Comparison of ENCODE assay signal across 8 mouse cellular contexts in genomic region chr13:34724831-34725592, GRCm38 (mm10). TPM values are rescaled to one million over a fixed set of nuclear protein-coding genes. Genes with fewer than 3 reads are reported as not detected.
DNase-seq lines count a peak whose midpoint lies in the region; ATAC-seq and TF ChIP-seq lines count a peak whose summit lies in the region.
"Had no signal": no experiment of that assay in that cellular context is flagged by ENCODE, and none has a peak within 500 bp of the region (broad histone marks: within the 10 kb centered on the region; RNA-seq: fewer than 3 reads in every experiment).

No protein-coding gene starts in this region.

- TF ChIP-seq POLR2A in lung, adult 2 months (IDR thresholded peaks at IDR 0.05; ENCODE audit: borderline replicate concordance, extremely low read depth, low read depth, low read length), result no peak

- H3K4me3 ChIP-seq in lung, embryonic 15.5 days, result no peak overlapping the region
- no peak overlapping the region for H3K4me3 ChIP-seq in lung, adult 2 months (replicated peaks; ENCODE audit: extremely low read depth, low read depth, low read length)
- no peak overlapping the region for H3K4me3 ChIP-seq in heart, embryonic 13.5 days
- no peak overlapping the region for H3K4me3 ChIP-seq in stomach, embryonic 16.5 days (replicated peaks; ENCODE audit: low read length)
- H3K4me3 ChIP-seq: forebrain, embryonic 13.5 days had no signal

- H3K4me2 ChIP-seq in lung, embryonic 15.5 days, result peak overlapping the region; percentile 57; the same call in 1 of the 2 replicates
- peak overlapping the region; percentile 64; the same call in 1 of the 2 replicates for H3K4me2 ChIP-seq in heart, embryonic 13.5 days
- H3K4me2 ChIP-seq in stomach, embryonic 16.5 days (ENCODE audit: low read depth, low read length), result no peak overlapping the region
- H3K4me2 ChIP-seq: forebrain, embryonic 13.5 days had no signal

- peak overlapping the region; percentile 87 for H3K27ac ChIP-seq in lung, embryonic 15.5 days
- peak overlapping the region; percentile 85 for H3K27ac ChIP-seq in heart, embryonic 13.5 days (replicated peaks)
- H3K27ac ChIP-seq in stomach, embryonic 16.5 days (ENCODE audit: low read length), result no peak overlapping the region
- H3K27ac ChIP-seq: forebrain, embryonic 13.5 days had no signal

- H3K4me1 ChIP-seq in lung, embryonic 15.5 days, result peaks cover 27% of the 10 kb centered on the region
- peaks cover 9% of the 10 kb centered on the region; the same call in 1 of the 2 replicates for H3K4me1 ChIP-seq in lung, adult 2 months (ENCODE audit: control insufficient read depth, insufficient read depth, low read length)
- peaks cover 29% of the 10 kb centered on the region for H3K4me1 ChIP-seq in heart, embryonic 13.5 days
- H3K4me1 ChIP-seq in stomach, embryonic 16.5 days (ENCODE audit: control insufficient read depth, insufficient read depth, low read length), result peaks cover 19% of the 10 kb centered on the region

- 44% methylated on average over 8 of the region's 8 CpGs for WGBS in lung, embryonic 15.5 days
- WGBS in lung, adult 2 months, result 39% methylated on average over 8 of the region's 8 CpGs
- 56% methylated on average over 8 of the region's 8 CpGs for WGBS in heart, embryonic 13.5 days
- WGBS in stomach, embryonic 16.5 days, result 54% methylated on average over 8 of the region's 8 CpGs

- H3K9ac ChIP-seq in lung, embryonic 15.5 days, result no peak overlapping the region
- no peak overlapping the region for H3K9ac ChIP-seq in heart, embryonic 13.5 days
- H3K9ac ChIP-seq in stomach, embryonic 16.5 days (ENCODE audit: low read length), result no peak overlapping the region
- H3K9ac ChIP-seq: forebrain, embryonic 13.5 days had no signal

- no peak for DNase-seq in lung, adult 2 months
- DNase-seq in kidney, postnatal 4 days, result peak; percentile 45 to 66
- no peak for DNase-seq in spleen, postnatal 36 days (ENCODE audit: low spot score in 2 of 2)
- no peak for DNase-seq in testis, postnatal 10 days (ENCODE audit: low spot score)

- peak; percentile 63; the same call in 1 of the 2 replicates for ATAC-seq in lung, embryonic 15.5 days (ENCODE audit: borderline replicate concordance, extremely low read depth, low FRiP score, low TSS enrichment)
- no peak for ATAC-seq in heart, embryonic 13.5 days (ENCODE audit: extremely low read depth, insufficient number of reproducible peaks, low FRiP score, low TSS enrichment)
- ATAC-seq in stomach, embryonic 16.5 days (ENCODE audit: insufficient read depth, low FRiP score), result peak; percentile 42; the same call in 1 of the 2 replicates
- ATAC-seq: forebrain, embryonic 13.5 days had no signal

- H3K27me3 ChIP-seq in lung, embryonic 15.5 days, result no peaks in the 10 kb centered on the region; the same call in 1 of the 2 replicates
- H3K27me3 ChIP-seq in heart, embryonic 13.5 days (replicated peaks), result no peaks in the 10 kb centered on the region
- no peaks in the 10 kb centered on the region for H3K27me3 ChIP-seq in stomach, embryonic 16.5 days (ENCODE audit: control insufficient read depth, insufficient read depth, low read length)
- H3K27me3 ChIP-seq: forebrain, embryonic 13.5 days had no signal

- no peak for TF ChIP-seq CTCF in lung, adult 2 months (IDR thresholded peaks at IDR 0.05; ENCODE audit: insufficient read depth, low read length)

- H3K9me3 ChIP-seq in lung, embryonic 15.5 days, result no peaks in the 10 kb centered on the region
- H3K9me3 ChIP-seq in heart, embryonic 13.5 days, result no peaks in the 10 kb centered on the region
- H3K9me3 ChIP-seq in stomach, embryonic 16.5 days (replicated peaks; ENCODE audit: control insufficient read depth, low read length), result no peaks in the 10 kb centered on the region
- H3K9me3 ChIP-seq: forebrain, embryonic 13.5 days had no signal

- H3K36me3 ChIP-seq in lung, embryonic 15.5 days, result no peaks in the 10 kb centered on the region
- no peaks in the 10 kb centered on the region for H3K36me3 ChIP-seq in heart, embryonic 13.5 days
- H3K36me3 ChIP-seq in stomach, embryonic 16.5 days (ENCODE audit: control insufficient read depth, insufficient read depth, low read length), result no peaks in the 10 kb centered on the region

RNA-seq across cellular contexts. Expression of gene Fam50b, which starts 9.6 kb away (rescaled TPM):
- not detected in 2 replicates for polyA plus RNA-seq in lung, embryonic 15.5 days (2015; fragmentation: Nextera tagmentation; extraction: Ambion mirVana)
- 0.27 TPM in 1 of 2 replicates, not detected in the other for polyA plus RNA-seq in lung, adult 2 months (2012; rRNA removed)
- not detected in 2 replicates for polyA plus RNA-seq in heart, embryonic 13.5 days (2015; fragmentation: Nextera tagmentation; extraction: Ambion mirVana)
- not detected in 2 replicates for polyA plus RNA-seq in stomach, embryonic 16.5 days (2015; fragmentation: Nextera tagmentation; extraction: Ambion mirVana)
- polyA plus RNA-seq: forebrain, embryonic 13.5 days had no signal

Comparison
In these comparisons a context has a peak if more than half of its experiments do, and no peak if none do; other contexts are left out.
1. DNase-seq: peak in kidney, postnatal 4 days (2 of 2); none in lung, adult 2 months (single experiment), spleen, postnatal 36 days (0 of 2) and testis, postnatal 10 days (single experiment).